Mouse (Mus musculus) intestine, postnatal 0 days (tissue): ENCODE results near the gene Babam2. TPM values are rescaled to one million over a fixed set of nuclear protein-coding genes. Genes with fewer than 3 reads are reported as not detected.

ENCODE experiments used
- ATAC-seq: fragments of 200-750 bp; cut with Nextera tagmentation; 2 replicates; pipeline ENCODE4 v1.8.0; 2017; ENCODE audit warnings: mild to moderate bottlenecking, moderate TSS enrichment, moderate library complexity
- H3K27ac ChIP-seq: fragments of 300-500 bp; sonication (generic); 2 replicates; pipeline ENCODE4 v1.5.1; 2014; ENCODE audit warnings: mild to moderate bottlenecking, low read depth, low read length, moderate library complexity
- H3K27me3 ChIP-seq: fragments of 300-500 bp; sonication (generic); replicated peaks from 2 replicates; pipeline ENCODE4 v1.6.1; 2014; ENCODE audit warnings: low read length, mixed read lengths; ENCODE audit not compliant: control insufficient read depth, insufficient read depth
- H3K36me3 ChIP-seq: fragments of 300-500 bp; sonication (generic); 2 replicates; pipeline ENCODE4 v1.6.1; 2014; ENCODE audit warnings: mild to moderate bottlenecking, moderate library complexity; ENCODE audit not compliant: control insufficient read depth, insufficient read depth
- H3K4me1 ChIP-seq: fragments of 300-500 bp; sonication (generic); replicated peaks from 2 replicates; pipeline ENCODE4 v1.6.1; 2014; ENCODE audit warnings: antibody characterized with exemption, low read length, mixed read lengths; ENCODE audit not compliant: control insufficient read depth, insufficient read depth
- H3K4me2 ChIP-seq: fragments of 300-500 bp; sonication (generic); replicated peaks from 2 replicates; pipeline ENCODE4 v1.6.1; 2014; ENCODE audit warnings: low read depth, mild to moderate bottlenecking, moderate library complexity
- H3K4me3 ChIP-seq: fragments of 300-500 bp; sonication (generic); 2 replicates; pipeline ENCODE4 v1.5.1; 2014; ENCODE audit warnings: low read depth, low read length
- H3K9ac ChIP-seq: fragments of 300-500 bp; sonication (generic); 2 replicates; pipeline ENCODE4 v1.6.1; 2014; ENCODE audit warnings: mild to moderate bottlenecking, low read depth, low read length
- H3K9me3 ChIP-seq: fragments of 300-500 bp; sonication (generic); 2 replicates; pipeline ENCODE4 v1.6.1; 2016; ENCODE audit warnings: mixed run types; ENCODE audit not compliant: control insufficient read depth
- CTCF ChIP-seq: sonication (generic); IDR thresholded peaks from 2 replicates; pipeline ENCODE4 v1.5.1; 2016; ENCODE audit warnings: low read depth, mild to moderate bottlenecking, control low read depth, antibody characterized with exemption, moderate library complexity
- WGBS: fragments of 180-500 bp; shearing (Covaris S2); extraction: QIAGEN DNeasy Blood & Tissue Kit; methylation state at CpG from one replicate; pipeline ENCODE4 v1.1.7; 2014; 5-methylcytosine and 5-hydroxymethylcytosine counted together
- polyA plus RNA-seq: library from polyadenylated mRNA; unstranded; fragments of >200 nt; fragmentation: Nextera tagmentation; extraction: Ambion mirVana; gene quantifications from 2 replicates; pipeline ENCODE4 v1.2.1, GENCODE M21; 2015

Gene Babam2
- polyA plus RNA-seq, 1 experiment from 2014 or later: 53.8 TPM

GRCm38 (mm10) chr5:31974614-31975168 is 277.2 kb downstream of the Babam2 start:
- 31% methylated on average over 3 of the region's 3 CpGs for WGBS
- Histone ChIP-seq H3K27me3 (no peaks in the 10 kb centered on the region), H3K4me1 (0 out of 2 replicates have a peak, but pooled peaks cover 2% of the 10 kb centered on the region), H3K27ac (no peak overlapping the region), H3K4me2 (no peak overlapping the region), H3K36me3 (no peaks in the 10 kb centered on the region), H3K4me3 (no peak overlapping the region), H3K9me3 (no peaks in the 10 kb centered on the region), H3K9ac (no peak overlapping the region)
- TF ChIP-seq CTCF: no peak
- ATAC-seq: peak; percentile 83

- ATAC-seq: no peak
- Histone ChIP-seq H3K4me2 (no peak overlapping the region), H3K27me3 (no peaks in the 10 kb centered on the region), H3K9ac (no peak overlapping the region), H3K4me1 (0 out of 2 replicates have a peak, but pooled peaks cover 3% of the 10 kb centered on the region), H3K36me3 (no peaks in the 10 kb centered on the region), H3K4me3 (no peak overlapping the region), H3K27ac (no peak overlapping the region), H3K9me3 (no peaks in the 10 kb centered on the region)
- WGBS: 87% methylated on average over 5 of the region's 5 CpGs
- no peak for TF ChIP-seq CTCF
These were observed 284.6 kb downstream of the Babam2 start for GRCm38 (mm10) chr5:31982061-31982460.

GRCm38 (mm10) chr5:31983161-31983560 is 285.7 kb downstream of the Babam2 start:
- WGBS: 87% methylated on average over 7 of the region's 7 CpGs
- Histone ChIP-seq H3K4me3 (no peak overlapping the region), H3K36me3 (no peaks in the 10 kb centered on the region), H3K27ac (no peak overlapping the region), H3K27me3 (no peaks in the 10 kb centered on the region), H3K9me3 (no peaks in the 10 kb centered on the region), H3K4me1 (0 out of 2 replicates have a peak, but pooled peaks cover 6% of the 10 kb centered on the region), H3K9ac (no peak overlapping the region), H3K4me2 (no peak overlapping the region)
- TF ChIP-seq CTCF: no peak
- no peak for ATAC-seq

GRCm38 (mm10) chr5:31983817-31984368 is 286.4 kb downstream of the Babam2 start:
- H3K27ac ChIP-seq: no peak overlapping the region
- WGBS: 82% methylated on average over 2 of the region's 2 CpGs

GRCm38 (mm10) chr5:31984369-31984961 is 287.0 kb downstream of the Babam2 start:
- WGBS: 83% methylated on average over 13 of the region's 13 CpGs
- Histone ChIP-seq H3K4me3 (no peak overlapping the region), H3K27ac (no peak overlapping the region), H3K9ac (no peak overlapping the region), H3K9me3 (no peaks in the 10 kb centered on the region), H3K27me3 (no peaks in the 10 kb centered on the region), H3K36me3 (no peaks in the 10 kb centered on the region), H3K4me1 (0 out of 2 replicates have a peak, but pooled peaks cover 6% of the 10 kb centered on the region), H3K4me2 (no peak overlapping the region)
- 0 out of 2 replicates have a peak, but pooled peaks have one; percentile 33 for ATAC-seq
- TF ChIP-seq CTCF: no peak

More at GRCm38 (mm10) chr5:31983817-31984368, 286.4 kb downstream of the Babam2 start:
- TF ChIP-seq CTCF: no peak
- Histone ChIP-seq H3K4me3 (no peak overlapping the region), H3K4me2 (no peak overlapping the region), H3K9me3 (no peaks in the 10 kb centered on the region), H3K9ac (no peak overlapping the region), H3K36me3 (no peaks in the 10 kb centered on the region), H3K4me1 (0 out of 2 replicates have a peak, but pooled peaks cover 6% of the 10 kb centered on the region), H3K27me3 (no peaks in the 10 kb centered on the region)
- ATAC-seq: no peak

GRCm38 (mm10) chr5:31985021-31985420 is 287.5 kb downstream of the Babam2 start:
- no peak for ATAC-seq
- H3K4me1 ChIP-seq: 0 out of 2 replicates have a peak, but pooled peaks cover 6% of the 10 kb centered on the region
- no peaks in the 10 kb centered on the region for H3K27me3 ChIP-seq
- no peak for TF ChIP-seq CTCF
- H3K9ac ChIP-seq: no peak overlapping the region
- H3K27ac ChIP-seq: no peak overlapping the region
- H3K9me3 ChIP-seq: no peaks in the 10 kb centered on the region
- H3K4me3 ChIP-seq: no peak overlapping the region
- 78% methylated on average over 2 of the region's 2 CpGs for WGBS
- H3K4me2 ChIP-seq: no peak overlapping the region
- no peaks in the 10 kb centered on the region for H3K36me3 ChIP-seq
